Mouse (Mus musculus): ENCODE results near the gene Ttc29. TPM values are rescaled to one million over a fixed set of nuclear protein-coding genes. Genes with fewer than 3 reads are reported as not detected.

The Ttc29 gene
- polyA plus RNA-seq, 1 experiment from 2014 or later, result not detected

GRCm38 (mm10) chr8:78345705-78346104 lies 132.6 kb downstream of the Ttc29 start:
- H3K4me1 ChIP-seq, result peaks cover 14% of the 10 kb centered on the region
- H3K27ac ChIP-seq, result no peak overlapping the region
- H3K36me3 ChIP-seq, result no peaks in the 10 kb centered on the region
- H3K27me3 ChIP-seq (ENCODE audit: low read depth, poor library complexity, severe bottlenecking), result no peaks in the 10 kb centered on the region; the same call in 1 of the 2 replicates
- no peaks in the 10 kb centered on the region for H3K9me3 ChIP-seq (replicated peaks)
- 0 out of 2 replicates have a peak overlapping the region, but pooled peaks have one; percentile 20 for H3K4me3 ChIP-seq
- DNase-seq (ENCODE audit: low spot score), result no peak
- WGBS, result 45% methylated on average over 7 of the region's 7 CpGs

GRCm38 (mm10) chr8:78346131-78346621 lies 133.1 kb downstream of the Ttc29 start:
- Histone ChIP-seq H3K27me3 (ENCODE audit: low read depth, poor library complexity, severe bottlenecking) (no peaks in the 10 kb centered on the region; the same call in 1 of the 2 replicates), H3K4me1 (peaks cover 14% of the 10 kb centered on the region), H3K27ac (no peak overlapping the region), H3K9me3 (replicated peaks) (no peaks in the 10 kb centered on the region), H3K4me3 (0 out of 2 replicates have a peak overlapping the region, but pooled peaks have one; percentile 20), H3K36me3 (no peaks in the 10 kb centered on the region)
- 23% methylated on average over 11 of the region's 11 CpGs for WGBS
- DNase-seq (ENCODE audit: low spot score), result peak; percentile 32

- WGBS, result 83% methylated on average over 5 of the region's 5 CpGs
- Histone ChIP-seq H3K27me3 (ENCODE audit: low read depth, poor library complexity, severe bottlenecking) (no peaks in the 10 kb centered on the region), H3K36me3 (no peaks in the 10 kb centered on the region), H3K9me3 (replicated peaks) (no peaks in the 10 kb centered on the region), H3K27ac (no peak overlapping the region), H3K4me3 (no peak overlapping the region), H3K4me1 (no peaks in the 10 kb centered on the region)
- DNase-seq (ENCODE audit: low spot score), result no peak
Observed at GRCm38 (mm10) chr8:78353902-78354301, 140.8 kb downstream of the Ttc29 start.

- Histone ChIP-seq H3K27me3 (ENCODE audit: low read depth, poor library complexity, severe bottlenecking) (no peaks in the 10 kb centered on the region), H3K4me1 (no peaks in the 10 kb centered on the region), H3K27ac (no peak overlapping the region), H3K36me3 (no peaks in the 10 kb centered on the region), H3K4me3 (no peak overlapping the region), H3K9me3 (replicated peaks) (no peaks in the 10 kb centered on the region)
- 89% methylated on average over 5 of the region's 5 CpGs for WGBS
- DNase-seq (ENCODE audit: low spot score), result no peak
Observed at GRCm38 (mm10) chr8:78354801-78355200, 141.7 kb downstream of the Ttc29 start.

GRCm38 (mm10) chr8:78390756-78391155 lies 177.7 kb downstream of the Ttc29 start:
- 96% methylated on average over 7 of the region's 7 CpGs for WGBS
- no peaks in the 10 kb centered on the region for H3K27me3 ChIP-seq (ENCODE audit: low read depth, poor library complexity, severe bottlenecking)
- H3K36me3 ChIP-seq, result no peaks in the 10 kb centered on the region

GRCm38 (mm10) chr8:78419272-78419671 lies 206.2 kb downstream of the Ttc29 start:
- Histone ChIP-seq H3K27me3 (ENCODE audit: low read depth, poor library complexity, severe bottlenecking) (peaks cover 70% of the 10 kb centered on the region), H3K4me1 (peaks cover 21% of the 10 kb centered on the region), H3K4me3 (peak overlapping the region; percentile 50), H3K36me3 (no peaks in the 10 kb centered on the region), H3K27ac (no peak overlapping the region; the same call in 1 of the 2 replicates), H3K9me3 (replicated peaks) (no peaks in the 10 kb centered on the region)
- DNase-seq (ENCODE audit: low spot score), result no peak
- WGBS, result 29% methylated on average over 4 of the region's 4 CpGs

More at GRCm38 (mm10) chr8:78390756-78391155, 177.7 kb downstream of the Ttc29 start:
- no peaks in the 10 kb centered on the region for H3K4me1 ChIP-seq
- H3K4me3 ChIP-seq, result no peak overlapping the region
- no peak overlapping the region for H3K27ac ChIP-seq
- DNase-seq (ENCODE audit: low spot score), result no peak
- no peaks in the 10 kb centered on the region for H3K9me3 ChIP-seq (replicated peaks)

- Histone ChIP-seq H3K4me3 (peak overlapping the region; percentile 50), H3K36me3 (no peaks in the 10 kb centered on the region), H3K27me3 (ENCODE audit: low read depth, poor library complexity, severe bottlenecking) (peaks cover 78% of the 10 kb centered on the region), H3K27ac (peak overlapping the region; percentile 67), H3K4me1 (peaks cover 21% of the 10 kb centered on the region), H3K9me3 (replicated peaks) (no peaks in the 10 kb centered on the region)
- DNase-seq (ENCODE audit: low spot score), result peak; percentile 66
- WGBS, result 0% methylated on average over 19 of the region's 19 CpGs
Observed at GRCm38 (mm10) chr8:78420101-78420503, 207.0 kb downstream of the Ttc29 start.

- no peaks in the 10 kb centered on the region for H3K36me3 ChIP-seq
- H3K4me3 ChIP-seq, result no peak overlapping the region
- no peak overlapping the region for H3K27ac ChIP-seq
- DNase-seq (ENCODE audit: low spot score), result no peak
- H3K4me1 ChIP-seq, result peaks cover 35% of the 10 kb centered on the region
- WGBS, result 3% methylated on average over 1 of the region's 1 CpGs
- H3K27me3 ChIP-seq (ENCODE audit: low read depth, poor library complexity, severe bottlenecking), result peaks cover 99% of the 10 kb centered on the region
- H3K9me3 ChIP-seq (replicated peaks), result no peaks in the 10 kb centered on the region
Observed at GRCm38 (mm10) chr8:78423937-78424336, 210.8 kb downstream of the Ttc29 start.

- Histone ChIP-seq H3K9me3 (replicated peaks) (no peaks in the 10 kb centered on the region), H3K4me3 (peak overlapping the region; percentile 13; the same call in 1 of the 2 replicates), H3K27me3 (ENCODE audit: low read depth, poor library complexity, severe bottlenecking) (peaks cover 100% of the 10 kb centered on the region), H3K27ac (no peak overlapping the region), H3K36me3 (no peaks in the 10 kb centered on the region), H3K4me1 (peaks cover 15% of the 10 kb centered on the region)
- under 1% methylated on average over 10 of the region's 10 CpGs for WGBS
- DNase-seq (ENCODE audit: low spot score), result peak; percentile 38
Observed at GRCm38 (mm10) chr8:78426455-78426854, 213.4 kb downstream of the Ttc29 start.

GRCm38 (mm10) chr8:78426875-78427768 lies 214.0 kb downstream of the Ttc29 start:
- no peak for DNase-seq (ENCODE audit: low spot score)

GRCm38 (mm10) chr8:78427769-78428130 lies 214.7 kb downstream of the Ttc29 start:
- H3K27me3 ChIP-seq (ENCODE audit: low read depth, poor library complexity, severe bottlenecking), result peaks cover 100% of the 10 kb centered on the region
- H3K27ac ChIP-seq, result no peak overlapping the region
- H3K4me1 ChIP-seq, result peaks cover 15% of the 10 kb centered on the region
- no peak for DNase-seq (ENCODE audit: low spot score)
- no peaks in the 10 kb centered on the region for H3K9me3 ChIP-seq (replicated peaks)
- H3K36me3 ChIP-seq, result no peaks in the 10 kb centered on the region
- no peak overlapping the region for H3K4me3 ChIP-seq
- 4% methylated on average over 8 of the region's 8 CpGs for WGBS

More at GRCm38 (mm10) chr8:78426875-78427768, 214.0 kb downstream of the Ttc29 start:
- Histone ChIP-seq H3K36me3 (no peaks in the 10 kb centered on the region), H3K27me3 (ENCODE audit: low read depth, poor library complexity, severe bottlenecking) (peaks cover 100% of the 10 kb centered on the region), H3K4me1 (peaks cover 15% of the 10 kb centered on the region), H3K4me3 (peak overlapping the region; percentile 13; the same call in 1 of the 2 replicates), H3K9me3 (replicated peaks) (no peaks in the 10 kb centered on the region), H3K27ac (no peak overlapping the region)
- 1% methylated on average over 32 of the region's 32 CpGs for WGBS

GRCm38 (mm10) chr8:78428148-78428547 lies 215.1 kb downstream of the Ttc29 start:
- WGBS, result 6% methylated on average over 11 of the region's 11 CpGs
- Histone ChIP-seq H3K4me3 (no peak overlapping the region), H3K36me3 (no peaks in the 10 kb centered on the region)

GRCm38 (mm10) chr8:78431356-78431755 lies 218.3 kb downstream of the Ttc29 start:
- 2% methylated on average over 4 of the region's 4 CpGs for WGBS
- H3K9me3 ChIP-seq (replicated peaks), result no peaks in the 10 kb centered on the region
- DNase-seq (ENCODE audit: low spot score), result peak; percentile 80
- no peak overlapping the region for H3K4me3 ChIP-seq
- peaks cover 100% of the 10 kb centered on the region for H3K27me3 ChIP-seq (ENCODE audit: low read depth, poor library complexity, severe bottlenecking)
- no peaks in the 10 kb centered on the region for H3K36me3 ChIP-seq
- no peak overlapping the region for H3K27ac ChIP-seq
- H3K4me1 ChIP-seq, result peaks cover 30% of the 10 kb centered on the region

More at GRCm38 (mm10) chr8:78428148-78428547, 215.1 kb downstream of the Ttc29 start:
- Histone ChIP-seq H3K9me3 (replicated peaks) (no peaks in the 10 kb centered on the region), H3K27ac (no peak overlapping the region), H3K27me3 (ENCODE audit: low read depth, poor library complexity, severe bottlenecking) (peaks cover 100% of the 10 kb centered on the region), H3K4me1 (peaks cover 15% of the 10 kb centered on the region)
- DNase-seq (ENCODE audit: low spot score), result no peak
